Mouse (Mus musculus) megakaryocyte-erythroid progenitor cell, adult 5-6 weeks (primary cell): ENCODE data around the gene Ddx11. TPM values are rescaled to one million over a fixed set of nuclear protein-coding genes. Genes with fewer than 3 reads are reported as not detected.

Source experiments
- ATAC-seq: replicated peaks from 2 replicates; pipeline ENCODE4 v1.8.0; 2016; ENCODE audit warnings: mild to moderate bottlenecking, inconsistent platforms; ENCODE audit not compliant: severe bottlenecking, poor library complexity, low FRiP score, low TSS enrichment
- total RNA-seq, 2 experiments: library from RNA; stranded (forward) in 1 of 2; stranded (reverse) in 1 of 2; fragments of 200-1000, 215-1000 nt in 1 of 2; fragments of >200 nt in 1 of 2; fragmentation: Nextera tagmentation in 1 of 2; gene quantifications; 2 replicates each; pipeline ENCODE4 v1.2.3; 2014 to 2017

Ddx11 gene
- total RNA-seq (2014; fragmentation: Nextera tagmentation) (37.1 and 38.5 TPM in 2 replicates), total RNA-seq (2017) (19.5 and 23.4 TPM in 2 replicates)

- peak; percentile 90 for ATAC-seq
These were observed at the start of gene Ddx11 for GRCm38 (mm10) chr17:66123066-66123815. Ddx11 (plus strand) TSS chr17:66123520.

DNA sequence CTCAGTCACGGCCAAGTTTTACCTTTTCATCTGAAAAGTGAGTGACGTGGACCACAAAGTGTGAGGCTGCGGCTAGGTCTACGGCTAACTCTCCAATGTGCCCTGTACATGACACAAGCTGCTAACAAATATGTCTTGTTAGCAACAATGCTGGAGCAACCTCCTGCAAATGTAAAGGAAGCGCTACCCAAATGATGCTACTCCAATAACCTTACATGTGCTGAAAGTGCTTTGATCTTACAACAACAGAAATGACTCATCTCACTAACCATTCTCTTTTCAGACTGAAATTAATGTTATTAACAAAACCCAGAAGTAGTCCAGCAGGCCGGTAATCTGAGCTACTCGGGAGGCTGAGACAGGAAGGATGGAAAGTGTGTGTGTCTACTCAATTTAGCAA is 49.3 kb upstream of the Ddx11 start:
- ATAC-seq: no peak

DNA sequence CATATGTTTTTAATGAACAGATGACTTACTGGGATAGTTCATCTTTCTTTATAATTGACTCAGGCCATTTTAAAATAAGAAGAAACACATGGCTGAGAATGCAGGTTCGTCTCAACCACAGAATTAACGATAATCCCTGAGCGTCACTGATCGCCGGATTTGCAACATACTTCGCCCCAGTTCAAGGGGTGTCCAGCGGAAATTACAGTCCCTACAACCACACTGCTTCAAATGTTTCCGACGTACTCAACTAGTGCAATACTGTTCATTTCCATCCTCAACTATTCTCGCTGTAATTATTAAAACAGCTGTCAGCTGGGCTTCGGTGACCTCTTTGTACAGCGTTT is 47.5 kb upstream of the Ddx11 start:
- no peak for ATAC-seq

DNA sequence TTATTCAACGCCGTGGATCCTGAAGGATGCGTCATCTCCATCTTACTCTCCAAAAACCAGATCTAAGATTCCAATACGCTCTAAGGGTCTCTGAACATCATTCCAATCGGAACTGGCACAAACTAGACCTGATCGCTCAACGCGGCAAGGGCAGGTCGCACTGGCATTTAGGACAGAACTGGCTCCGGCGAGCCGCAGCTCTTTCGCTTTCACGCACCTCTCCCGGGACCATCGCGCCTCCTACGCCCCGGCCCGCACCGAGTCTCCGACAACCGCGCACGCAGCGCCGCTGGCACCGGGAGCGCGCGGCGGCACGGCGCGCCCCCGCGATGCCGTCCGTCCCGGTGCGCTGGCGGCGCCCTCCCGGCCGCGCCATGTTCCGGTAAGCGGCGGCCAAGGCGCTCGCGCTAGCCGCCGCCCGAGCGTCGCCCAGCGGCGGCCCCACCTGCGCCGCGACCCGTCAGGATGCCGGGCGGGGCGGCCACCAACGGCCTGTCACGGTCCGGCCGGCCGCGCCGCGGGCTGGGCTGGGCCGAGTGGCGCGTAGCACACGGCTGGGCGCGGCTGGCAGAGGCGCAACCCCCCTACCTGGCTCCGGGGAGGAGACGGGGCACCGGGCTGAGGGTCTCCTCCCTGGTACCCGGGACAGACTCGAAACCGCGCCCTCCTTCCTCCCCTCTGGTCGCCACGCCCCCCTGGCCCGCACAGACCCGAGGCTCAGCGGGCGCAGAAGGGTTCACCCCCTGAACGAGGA is 47.0 kb upstream of the Ddx11 start:
- ATAC-seq: no peak

- peak; percentile 84 for ATAC-seq
These were observed 46.4 kb upstream of the Ddx11 start, which contains the start of gene Ankrd12 for GRCm38 (mm10) chr17:66076934-66077333. Ankrd12 (minus strand) TSS chr17:66077089.

DNA sequence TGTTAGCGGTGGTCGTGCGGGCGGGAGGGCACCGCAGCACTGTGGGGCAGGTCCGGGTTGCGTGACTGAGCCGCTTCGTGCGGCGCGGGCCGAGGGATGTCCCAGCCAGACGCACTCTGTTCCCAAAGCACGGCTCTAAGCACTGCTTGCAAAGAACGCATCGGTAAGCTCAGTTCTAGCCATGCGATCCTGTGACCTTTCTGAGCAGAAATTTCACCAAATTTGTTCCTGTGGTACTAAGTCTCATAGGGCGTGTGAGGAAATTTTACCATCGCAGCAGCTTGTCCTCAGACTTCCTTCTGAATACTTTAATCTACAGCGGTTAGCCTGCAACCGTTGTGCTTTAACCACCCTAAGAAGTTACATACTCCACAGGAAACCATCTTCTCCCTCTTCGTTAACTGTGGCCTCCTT is 45.9 kb upstream of the Ddx11 start:
- peak; percentile 16 for ATAC-seq

DNA sequence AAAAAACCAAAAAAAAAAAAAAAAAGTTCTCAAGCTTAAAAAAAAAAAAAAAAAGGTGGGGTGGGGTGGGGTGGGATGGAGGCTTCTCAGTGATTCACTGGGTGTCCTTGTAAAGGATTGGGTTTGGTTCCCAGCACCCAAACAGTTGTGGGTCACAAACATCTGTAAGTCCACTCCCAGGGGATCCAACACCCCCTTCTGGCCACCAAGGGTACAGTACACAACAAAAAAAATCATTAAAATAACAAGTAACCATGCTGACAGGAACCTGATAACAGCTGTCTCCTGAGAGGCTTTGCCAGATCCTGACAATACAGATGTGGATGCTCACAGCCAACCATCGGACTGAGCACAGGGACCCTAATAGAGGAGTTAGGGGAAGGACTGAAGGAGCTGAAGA is 38.8 kb upstream of the Ddx11 start:
- peak; percentile 71 for ATAC-seq

- ATAC-seq: no peak
These were observed 38.3 kb upstream of the Ddx11 start for GRCm38 (mm10) chr17:66085038-66085437.

DNA sequence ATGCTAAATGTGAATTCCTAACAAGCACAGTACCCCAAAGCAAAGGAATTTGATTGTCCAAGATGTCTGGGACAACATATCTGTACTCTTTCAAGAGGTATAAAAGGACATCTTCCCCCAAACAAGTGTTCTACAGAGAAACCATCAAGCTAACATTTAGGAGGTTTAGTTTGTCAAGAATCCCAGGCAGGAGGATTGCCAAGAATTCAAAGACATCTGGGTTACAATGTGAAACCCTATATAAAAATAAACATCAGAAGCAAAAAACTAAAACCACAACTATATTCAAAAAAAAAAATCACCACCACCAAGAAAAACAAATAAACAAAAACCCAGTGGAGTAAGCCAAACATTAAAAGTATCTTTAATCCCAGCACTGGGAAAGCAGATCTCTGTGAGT is 33.1 kb upstream of the Ddx11 start:
- ATAC-seq: no peak

GRCm38 (mm10) chr17:66091392-66091791 is 31.9 kb upstream of the Ddx11 start:
- no peak for ATAC-seq

DNA sequence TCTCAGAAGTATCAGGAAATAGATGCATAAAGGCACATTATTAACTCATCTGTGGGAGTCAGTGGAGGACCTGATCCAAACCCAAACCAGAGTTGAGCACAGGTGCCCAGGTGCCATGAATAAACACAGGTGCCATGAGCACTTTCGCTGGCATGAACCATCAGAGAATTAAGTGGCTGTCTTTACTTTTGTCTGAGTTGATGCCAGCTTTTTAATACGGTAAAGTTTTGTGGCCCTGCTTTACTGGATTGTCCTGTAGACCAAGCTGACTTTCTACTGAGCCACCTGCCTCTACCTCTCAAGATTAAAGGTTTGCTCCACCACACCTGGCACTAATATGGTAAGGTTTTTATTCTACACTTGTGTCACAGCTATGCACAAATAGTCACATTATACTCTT is 31.3 kb upstream of the Ddx11 start:
- no peak for ATAC-seq

DNA sequence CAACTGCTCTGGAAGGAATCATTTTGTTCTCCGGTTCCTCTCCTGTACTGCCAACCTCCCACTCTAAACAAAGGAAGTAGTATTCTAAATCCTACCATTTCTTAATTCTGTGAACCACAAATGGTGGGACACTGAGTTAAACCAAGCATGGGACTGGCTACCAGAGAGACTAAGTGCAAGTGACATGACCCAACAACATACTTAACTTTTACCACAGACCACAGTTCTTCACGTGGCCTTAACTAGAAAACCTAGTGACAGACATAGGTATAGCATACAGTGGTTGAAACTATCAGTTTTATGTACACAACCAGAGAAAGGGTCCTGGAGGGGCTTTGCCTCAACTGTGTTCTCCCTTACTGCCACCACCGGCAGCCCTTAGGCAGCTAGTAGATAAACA is 30.7 kb upstream of the Ddx11 start:
- no peak for ATAC-seq

DNA sequence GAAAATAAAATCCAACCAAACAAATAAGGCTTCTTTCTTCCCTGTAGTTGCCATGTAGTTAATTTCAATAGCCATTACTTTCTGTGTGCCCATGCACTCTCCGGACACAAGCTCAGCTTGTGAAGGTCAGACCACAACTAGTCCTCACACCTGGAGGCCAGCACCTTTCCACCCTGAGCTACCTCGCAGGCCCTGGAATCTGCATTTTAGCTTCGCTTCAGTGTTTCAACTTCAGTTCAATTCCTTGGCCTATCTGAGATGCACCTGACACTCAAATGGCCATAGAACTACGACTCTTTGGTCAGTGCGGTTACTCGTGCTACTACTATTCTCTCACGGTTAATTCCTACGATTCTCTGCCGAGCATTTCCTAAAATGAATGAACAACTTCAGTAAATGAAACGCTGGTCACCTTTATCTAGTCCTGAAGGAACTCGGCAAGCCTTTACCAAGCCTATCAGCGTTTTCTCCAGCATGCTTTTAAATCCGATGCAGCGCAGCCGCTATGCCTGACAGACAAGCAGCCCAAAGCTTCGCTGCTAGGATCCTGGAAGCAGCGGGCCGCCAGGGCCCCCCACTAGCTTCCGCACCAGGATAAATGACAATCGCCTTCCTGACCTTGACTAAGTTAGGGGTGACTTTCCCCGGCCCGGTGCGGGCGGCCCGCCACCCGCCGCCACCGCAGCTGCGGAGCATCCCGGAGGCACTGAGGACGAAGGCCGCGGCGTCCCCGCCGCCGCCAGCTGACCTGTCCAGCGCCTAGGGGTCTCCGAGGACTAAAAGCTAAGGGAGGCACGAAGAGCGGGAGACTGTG is 22.5 kb upstream of the Ddx11 start:
- peak; percentile 20 for ATAC-seq

- peak; percentile 95 for ATAC-seq
These were observed 21.7 kb upstream of the Ddx11 start, which contains the start of gene Ndufv2 for GRCm38 (mm10) chr17:66101380-66102330. Ndufv2 (minus strand) TSS chr17:66101559.

GRCm38 (mm10) chr17:66104076-66104475 is 19.2 kb upstream of the Ddx11 start:
- 0 out of 2 replicates have a peak, but pooled peaks have one; percentile 25 for ATAC-seq

DNA sequence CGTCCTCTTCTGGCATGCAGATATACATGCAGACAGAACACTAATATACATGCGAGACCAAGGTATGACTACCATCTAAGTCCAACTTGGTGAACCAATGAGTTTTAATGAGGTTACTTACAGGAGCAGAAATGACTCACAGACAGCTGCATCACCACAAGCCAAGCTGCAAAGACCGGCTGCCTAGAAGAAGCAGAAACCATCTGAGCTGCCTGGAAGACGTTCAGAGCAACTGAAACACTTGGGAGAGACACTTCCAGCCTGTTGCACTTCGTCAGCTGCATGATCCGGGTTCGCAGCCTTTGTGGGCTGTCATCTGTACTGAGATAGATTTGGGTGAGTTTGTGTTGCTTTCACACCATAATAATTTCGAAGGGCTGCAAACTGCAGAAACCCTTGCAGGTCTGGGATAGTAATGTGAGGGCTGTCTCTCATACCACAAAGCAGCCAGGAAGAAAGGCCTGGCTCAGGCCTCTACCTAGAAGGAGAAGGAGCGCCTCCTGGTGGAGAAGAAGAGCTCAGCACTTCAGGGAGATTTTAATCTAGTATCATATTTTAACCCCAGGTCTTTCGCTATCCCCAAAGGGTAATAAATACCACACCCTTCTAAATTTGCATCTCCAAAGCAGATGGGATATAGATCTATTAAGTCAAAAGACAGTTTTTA is 16.6 kb upstream of the Ddx11 start:
- peak; percentile 35; the same call in 1 of the 2 replicates for ATAC-seq

DNA sequence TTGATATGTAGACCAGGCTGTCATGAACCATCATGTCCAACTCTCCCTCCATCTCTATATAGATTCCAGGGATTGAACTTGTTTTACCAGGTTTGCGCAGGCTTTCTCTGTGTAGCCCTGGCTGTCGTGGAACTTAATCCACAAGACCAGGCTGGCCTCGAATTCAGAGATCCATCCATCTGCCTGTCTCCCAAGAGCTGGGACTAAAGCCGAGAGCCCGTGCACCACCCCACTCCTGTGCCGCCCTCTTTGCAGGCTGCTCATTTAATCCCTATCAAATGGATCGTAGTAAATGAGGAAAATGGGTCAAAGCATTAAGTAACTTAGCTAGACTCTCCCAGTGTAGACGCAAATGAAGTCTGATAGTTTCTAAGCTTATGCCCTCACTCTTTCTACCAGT is 15.9 kb upstream of the Ddx11 start:
- no peak for ATAC-seq

GRCm38 (mm10) chr17:66108198-66108597 is 15.1 kb upstream of the Ddx11 start:
- no peak for ATAC-seq
